Mouse (Mus musculus): ENCODE results near the gene Ssc4d.
A peak's percentile ranks its signal among the peaks of the same experiment; 100 is the strongest.

The Ssc4d gene

DNA sequence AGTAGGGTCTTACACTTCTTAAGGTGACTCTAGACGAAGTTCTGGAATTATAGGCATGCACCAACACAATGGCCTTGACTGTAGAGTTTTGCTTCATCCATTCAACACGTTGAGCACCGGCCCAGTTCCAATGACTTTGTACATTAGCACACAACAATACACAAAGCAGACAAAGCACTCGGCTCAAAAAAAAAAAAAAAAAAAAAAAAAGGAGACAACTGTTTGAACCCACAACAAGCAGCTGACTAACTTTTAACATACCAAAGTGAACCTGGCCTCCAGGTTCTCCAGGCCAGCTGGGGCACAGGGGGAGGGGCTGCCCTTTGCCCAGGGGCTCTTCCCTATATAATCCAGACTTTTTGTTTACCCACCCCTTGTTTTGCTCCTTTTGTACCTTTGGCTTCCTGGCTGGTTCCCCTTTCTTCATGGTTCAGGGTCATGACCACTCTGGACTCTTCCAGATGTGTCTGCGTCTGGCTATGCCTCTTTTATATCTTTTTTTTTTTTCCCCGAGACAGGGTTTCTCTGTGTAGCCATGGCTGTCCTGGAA, 38.6 kb downstream of the Ssc4d start:
- no peak for DNase-seq

DNA sequence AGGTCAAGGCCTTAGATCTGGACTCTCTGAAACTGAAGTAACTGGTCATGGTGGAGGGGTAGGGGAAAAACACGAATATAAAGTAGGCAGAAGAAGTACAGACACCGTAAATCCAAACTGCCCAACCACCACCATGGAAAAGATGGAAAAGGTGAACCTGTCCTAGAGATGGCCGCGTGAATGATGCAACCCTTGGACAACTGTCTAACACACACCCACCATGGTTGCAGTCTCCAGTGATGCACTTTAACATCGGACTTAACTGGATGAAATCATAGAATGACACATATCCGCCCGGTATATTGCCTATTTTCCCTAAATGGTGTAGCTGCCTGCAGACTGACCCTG, 39.2 kb downstream of the Ssc4d start:
- no peak for DNase-seq

DNA sequence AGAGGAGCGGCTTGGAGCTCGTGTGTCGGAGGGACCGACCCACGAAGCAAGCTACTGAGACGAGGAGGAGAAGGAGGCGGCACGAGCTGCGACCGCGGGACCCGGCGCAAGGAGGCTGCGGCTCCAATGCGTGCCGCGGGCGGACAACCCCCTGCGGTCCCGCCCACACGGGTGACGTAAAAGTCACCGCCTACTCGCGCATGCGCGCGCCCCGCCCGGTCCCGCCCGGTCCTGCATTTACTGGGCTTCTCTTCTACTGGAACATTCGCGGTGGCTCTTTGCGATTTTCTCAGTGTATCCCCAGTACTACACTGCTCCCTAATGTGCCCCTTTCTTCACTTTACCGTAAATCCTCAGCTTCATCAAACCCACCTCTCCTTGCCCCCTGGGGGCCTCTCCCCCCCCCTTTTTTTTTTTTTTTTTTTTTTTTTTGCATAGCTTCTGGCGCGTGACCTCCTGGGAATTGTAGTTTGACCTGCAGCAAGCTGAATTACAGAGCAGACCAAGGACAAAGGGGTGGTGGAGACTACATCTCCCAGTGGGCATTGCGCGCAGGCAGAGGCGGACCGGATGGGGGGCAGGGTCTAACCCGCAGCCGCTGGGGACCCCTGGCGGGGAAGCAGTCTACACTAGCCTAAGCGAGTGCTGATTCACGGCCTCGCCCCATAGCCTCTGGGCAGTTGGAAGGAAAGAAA, 39.7 kb downstream of the Ssc4d start, which contains the start of gene Ywhag:
Gene Ywhag (minus strand): TSS at position 136 of the 695 bp plus-strand sequence.
- peak; percentile 98 for DNase-seq

DNA sequence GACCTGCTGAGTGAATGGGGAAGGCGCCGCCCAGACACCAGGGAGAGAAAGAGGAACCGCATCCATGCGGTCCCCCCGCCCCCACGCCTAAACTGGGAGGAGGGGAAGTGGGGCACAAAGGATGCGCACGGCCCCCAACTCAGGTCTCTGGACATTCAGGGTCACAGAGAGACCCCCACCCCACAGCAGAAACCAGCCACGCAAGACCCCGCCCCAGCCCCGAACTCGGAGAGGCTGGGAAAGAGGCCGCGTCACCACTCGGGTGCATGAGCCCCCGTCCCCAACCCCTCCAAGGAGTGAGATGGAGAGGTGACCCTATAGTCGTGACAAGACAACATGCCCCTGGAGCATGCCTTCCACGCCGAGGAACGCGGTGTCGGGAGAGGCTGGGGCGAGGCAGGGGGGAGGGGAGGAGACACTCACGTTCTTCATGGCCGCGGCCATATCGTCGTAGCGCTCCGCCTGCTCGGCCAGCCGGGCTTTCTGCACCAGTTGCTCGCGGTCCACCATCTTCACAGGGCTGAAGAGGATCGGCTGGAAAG, 40.4 kb downstream of the Ssc4d start:
- peak; percentile 69 to 76 for DNase-seq

DNA sequence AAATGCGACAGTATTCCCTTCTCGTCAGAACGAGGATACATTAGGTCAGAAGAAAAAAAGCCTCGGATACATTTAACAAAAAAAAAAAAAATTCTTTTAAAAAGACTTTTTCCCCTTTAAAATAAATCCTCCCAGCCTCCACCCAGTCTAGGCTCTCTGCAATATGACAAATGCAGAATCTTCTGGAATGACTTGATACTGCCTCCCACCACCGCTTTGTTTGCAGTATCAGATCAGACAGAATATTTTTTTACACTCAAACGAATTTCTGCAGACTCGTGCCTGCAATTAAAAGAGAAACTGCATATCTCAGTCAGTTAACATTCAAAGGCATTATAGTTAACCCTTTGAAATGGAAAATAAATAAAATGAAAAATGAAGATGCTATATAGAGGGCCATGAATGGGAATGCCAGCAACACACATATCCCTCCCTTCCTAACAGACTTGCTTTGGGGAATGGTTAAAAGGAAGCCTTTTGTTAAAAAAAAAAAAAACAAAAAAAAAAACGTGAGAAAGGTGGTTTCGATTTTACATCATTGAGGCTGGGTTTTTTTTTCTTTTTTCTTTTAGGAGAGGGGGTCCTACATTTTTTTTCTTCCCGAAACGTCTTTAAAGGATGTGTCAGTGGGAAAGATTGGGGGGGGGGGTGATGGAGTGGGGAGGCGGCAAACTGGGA, 41.0 kb downstream of the Ssc4d start:
- DNase-seq: no peak

DNA sequence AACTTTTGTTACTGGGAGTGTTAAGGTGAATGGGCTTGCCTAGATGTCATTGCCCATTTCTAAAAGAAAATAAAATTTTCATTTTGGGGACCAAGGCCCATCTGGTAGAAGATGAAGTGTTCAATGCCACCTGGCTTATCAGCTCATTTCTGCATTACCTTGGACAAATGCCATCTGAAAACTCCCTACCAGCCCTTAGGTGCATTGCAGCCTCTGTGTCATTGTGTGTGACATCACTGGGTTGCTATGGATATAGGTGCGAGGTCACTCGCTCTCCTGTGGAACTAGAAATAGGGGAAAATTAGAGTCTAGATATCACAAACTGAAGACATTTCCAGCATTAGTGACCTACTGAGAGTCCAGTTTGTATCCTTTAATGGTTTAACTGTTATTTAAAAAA, 42.0 kb downstream of the Ssc4d start:
- DNase-seq: no peak

DNA sequence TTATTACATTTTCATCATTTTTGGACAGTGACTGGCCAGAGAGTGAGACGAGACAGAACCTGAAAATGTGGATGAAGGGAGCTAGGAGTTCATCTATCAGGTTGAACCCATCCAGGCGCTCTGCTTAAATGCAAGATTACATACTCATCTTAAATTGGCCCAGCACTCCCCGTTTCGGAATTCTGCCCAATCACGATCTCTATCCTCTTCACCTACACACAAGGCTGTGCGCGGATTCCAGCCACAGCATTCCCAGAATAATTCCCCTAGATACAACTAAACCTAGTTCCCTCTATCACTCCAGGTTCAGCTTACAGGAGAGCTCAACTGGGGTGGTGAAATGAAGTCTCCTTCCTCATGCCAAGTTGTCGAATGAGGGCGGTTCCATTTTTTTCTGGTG, 42.8 kb downstream of the Ssc4d start:
- no peak for DNase-seq

DNA sequence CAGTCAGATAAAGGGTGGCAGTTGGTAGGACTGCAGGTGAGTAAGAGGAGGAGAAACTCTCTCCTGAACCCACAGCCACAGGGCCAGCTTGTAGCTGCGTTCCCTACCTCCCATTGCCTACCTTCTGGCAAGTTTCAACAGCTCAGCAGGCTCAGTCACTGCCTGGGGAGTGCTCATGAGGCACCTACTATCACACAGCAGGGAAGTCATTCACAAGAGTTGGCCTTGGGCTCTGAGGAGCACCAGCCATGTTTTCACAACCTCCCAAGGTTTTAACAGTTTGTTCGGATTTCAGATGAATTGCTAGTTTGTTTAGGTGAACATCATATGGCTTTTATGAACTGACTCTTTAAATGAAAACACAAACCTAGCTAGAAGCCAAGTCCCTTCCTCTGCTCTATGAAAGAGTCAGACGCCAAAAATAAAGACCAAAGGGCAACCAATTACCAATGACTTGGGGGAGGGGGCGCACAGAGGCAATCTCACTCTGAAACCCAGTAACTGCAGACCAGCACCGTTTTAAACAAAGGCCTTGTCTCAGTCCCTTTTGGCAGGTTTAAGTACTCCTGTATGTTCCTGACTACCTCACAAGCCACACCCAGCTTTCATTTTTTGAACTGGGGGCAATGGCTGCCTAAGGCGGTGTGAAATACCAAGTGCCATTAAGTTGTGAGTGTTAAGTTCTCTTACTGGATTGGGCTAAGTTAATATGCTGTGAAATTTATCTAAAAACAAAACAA, 44.5 kb downstream of the Ssc4d start:
- no peak for DNase-seq

- DNase-seq: no peak
Measured at GRCm38 (mm10) chr5:135923901-135924300, 50.4 kb downstream of the Ssc4d start.

DNA sequence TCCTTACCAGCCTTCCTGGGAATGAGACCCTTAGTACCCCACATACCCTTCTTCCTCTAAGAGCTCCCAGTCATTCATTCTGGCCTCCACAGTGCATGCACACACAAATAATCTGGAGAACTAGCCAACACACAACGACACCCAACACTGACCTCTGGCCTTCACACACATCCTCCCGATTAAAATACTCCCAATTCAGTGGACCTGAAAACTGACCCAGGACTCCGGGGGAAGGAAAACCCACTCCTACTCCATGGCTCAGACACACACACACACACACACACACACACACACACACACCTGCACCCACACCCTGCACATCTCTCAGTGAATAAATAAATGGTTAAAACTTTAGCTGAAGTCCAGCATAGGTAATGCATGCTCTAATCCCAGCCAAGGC, 54.4 kb downstream of the Ssc4d start:
- DNase-seq: no peak

DNA sequence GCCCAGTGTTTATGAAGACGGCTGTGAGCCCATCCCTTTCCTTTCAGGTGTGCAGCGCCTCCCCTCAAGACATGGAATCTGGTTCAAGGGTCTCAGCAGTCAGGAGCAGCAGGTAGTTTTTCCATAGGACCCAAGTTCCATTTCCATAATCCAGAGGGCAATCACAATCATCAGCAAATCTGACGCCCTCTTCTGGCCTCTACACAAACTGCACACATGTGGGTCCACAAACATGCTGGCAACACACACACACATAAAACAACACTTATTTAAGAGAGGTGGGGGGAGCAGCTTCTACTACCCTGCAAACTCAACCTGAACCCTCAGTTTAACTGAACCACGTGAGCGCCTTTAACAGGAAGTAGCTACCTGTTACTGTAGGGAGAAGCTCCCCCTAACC, 55.7 kb downstream of the Ssc4d start:
- no peak for DNase-seq

GRCm38 (mm10) chr5:135918059-135918437, 56.3 kb downstream of the Ssc4d start:
- no peak for DNase-seq

DNA sequence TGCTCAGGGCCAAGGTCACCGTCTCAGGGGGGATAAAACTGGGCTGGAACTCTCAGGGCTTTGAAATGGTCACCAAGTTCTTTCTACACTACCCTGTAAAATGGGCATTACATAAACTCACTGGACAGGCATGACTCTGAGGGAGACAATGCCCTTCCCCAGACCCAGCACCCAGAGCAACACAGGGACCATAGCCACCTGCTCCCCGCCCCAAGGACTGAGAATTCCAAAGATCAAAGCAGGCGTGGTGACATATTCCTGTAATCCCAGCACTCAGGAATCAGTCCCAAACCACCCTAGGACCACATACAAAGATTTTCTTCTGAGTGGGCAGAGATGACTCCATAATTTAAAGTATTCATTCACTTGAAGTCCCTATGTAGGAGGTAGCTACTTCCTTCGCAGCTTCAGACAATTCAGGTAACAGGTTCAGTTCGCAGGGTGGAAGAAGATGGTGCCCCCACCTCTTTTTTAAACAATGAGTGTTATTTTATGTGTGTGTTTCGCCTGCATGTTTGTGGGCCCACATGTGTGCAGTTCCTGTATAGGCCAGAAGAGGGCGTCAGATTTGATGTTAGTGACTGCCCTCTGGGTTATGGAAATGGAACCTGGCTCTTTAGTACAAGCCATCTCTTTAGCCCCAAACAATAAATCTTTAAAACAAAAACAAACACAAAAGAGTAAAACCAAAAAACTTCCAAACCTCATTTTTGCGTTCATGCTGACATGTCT, 56.8 kb downstream of the Ssc4d start:
- no peak for DNase-seq

DNA sequence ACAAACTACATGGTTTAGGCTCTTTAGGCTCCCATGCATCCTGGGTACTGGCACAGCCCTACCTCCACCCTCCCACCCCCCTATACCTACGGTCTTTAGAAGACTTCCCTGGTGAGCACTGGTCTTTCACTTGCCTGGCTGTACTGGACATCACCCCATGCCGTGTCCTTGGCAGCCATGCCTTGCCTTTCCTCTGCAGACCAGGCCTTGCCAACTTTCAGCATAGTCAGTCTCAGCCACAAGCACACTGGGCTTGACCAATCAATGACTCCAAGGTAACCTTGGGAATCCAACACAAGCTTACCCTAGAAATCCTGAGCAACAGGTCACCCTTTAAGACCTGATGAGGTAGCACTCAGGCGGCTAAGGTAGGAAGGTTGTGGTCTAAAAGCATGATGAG, 57.7 kb downstream of the Ssc4d start:
- DNase-seq: no peak

GRCm38 (mm10) chr5:135916051-135916565, 58.2 kb downstream of the Ssc4d start:
- DNase-seq: no peak

DNA sequence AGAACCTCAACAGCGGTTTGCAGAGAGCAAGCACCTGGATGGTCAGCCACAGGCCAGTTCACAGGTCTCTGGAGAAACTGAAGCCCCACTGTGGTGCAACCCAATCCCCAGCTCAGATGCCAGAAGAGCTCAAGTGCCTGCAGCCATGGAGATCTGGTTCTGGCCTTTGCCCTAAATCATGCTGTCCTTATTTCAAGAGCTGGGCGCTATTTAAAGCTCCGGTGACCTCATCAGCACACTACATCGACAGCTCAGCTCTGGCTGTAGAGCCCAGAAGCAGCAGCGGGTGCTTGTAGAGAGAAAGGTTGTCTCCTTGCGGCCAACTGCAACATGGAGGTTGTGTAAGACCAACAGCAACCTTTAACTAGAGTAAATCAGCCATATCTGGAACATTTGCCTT, 60.2 kb downstream of the Ssc4d start:
- DNase-seq: peak; percentile 68 to 79

DNA sequence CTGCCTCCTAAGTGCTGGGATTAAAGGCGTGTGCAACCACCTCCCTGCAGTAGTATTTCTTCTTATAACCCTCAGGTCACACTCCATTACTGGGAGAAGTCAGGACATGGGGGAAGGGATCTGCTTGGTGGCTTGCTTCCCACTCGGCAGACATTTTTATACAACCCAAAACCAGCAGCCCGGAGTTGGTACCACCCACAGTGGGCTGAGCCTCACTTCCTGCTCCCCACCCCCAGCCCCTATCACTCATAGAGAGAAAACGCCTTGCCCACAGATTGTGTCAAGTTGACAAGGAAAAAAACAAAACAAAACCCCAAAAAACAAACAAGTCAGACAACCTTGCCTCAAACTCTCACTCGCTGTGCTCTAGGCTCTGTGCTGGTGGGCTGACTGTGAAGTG, 61.1 kb downstream of the Ssc4d start:
- peak; percentile 49 to 52 for DNase-seq

- DNase-seq: no peak
Measured at GRCm38 (mm10) chr5:135911633-135912220, 62.6 kb downstream of the Ssc4d start.

GRCm38 (mm10) chr5:135910813-135911212, 63.5 kb downstream of the Ssc4d start:
- DNase-seq: no peak
